Mouse (Mus musculus) small intestine, adult 2 months (tissue): Measurements from ENCODE around the gene Ctns. TPM values are rescaled to one million over a fixed set of nuclear protein-coding genes. Genes with fewer than 3 reads are reported as not detected.

ENCODE experiments used
- H3K27ac ChIP-seq: fragments of 200-500 bp; 2 replicates; pipeline ENCODE4 v1.5.1; 2012; ENCODE audit warnings: low read depth, low read length, control low read depth, inconsistent platforms; ENCODE audit not compliant: insufficient read depth
- H3K27me3 ChIP-seq: fragments of 200-500 bp; 2 replicates; pipeline ENCODE4 v1.6.1; 2012; ENCODE audit warnings: mild to moderate bottlenecking, moderate library complexity, low read length, inconsistent platforms; ENCODE audit not compliant: control insufficient read depth, insufficient read depth
- H3K36me3 ChIP-seq: fragments of 200-500 bp; 2 replicates; pipeline ENCODE4 v1.6.1; 2012; ENCODE audit warnings: mild to moderate bottlenecking, low read length, control low read depth, inconsistent platforms; ENCODE audit not compliant: control insufficient read depth, insufficient read depth
- H3K4me1 ChIP-seq: fragments of 200-500 bp; 2 replicates; pipeline ENCODE4 v1.6.1; 2012; ENCODE audit warnings: low read length, inconsistent platforms, mixed read lengths; ENCODE audit not compliant: control insufficient read depth, insufficient read depth, insufficient read length
- H3K4me3 ChIP-seq: fragments of 200-500 bp; 2 replicates; pipeline ENCODE4 v1.5.1; 2012; ENCODE audit warnings: low read depth, mild to moderate bottlenecking, control low read depth, inconsistent platforms, low read length, moderate library complexity
- CTCF ChIP-seq: fragments of 200-500 bp; IDR thresholded peaks from 2 replicates; pipeline ENCODE4 v1.5.1; 2012; ENCODE audit warnings: low read depth, mild to moderate bottlenecking, control low read depth, inconsistent platforms, low read length, moderate library complexity, mixed read lengths; ENCODE audit not compliant: insufficient replicate concordance, insufficient read length; ENCODE audit errors: extremely low read depth
- POLR2A ChIP-seq: fragments of 200-500 bp; IDR thresholded peaks from 2 replicates; pipeline ENCODE4 v1.6.1; 2012; ENCODE audit warnings: low read depth, mild to moderate bottlenecking, control low read depth, inconsistent platforms, low read length, moderate library complexity
- WGBS: fragments of 180-500 bp; shearing (Covaris S2); methylation state at CpG from one replicate; pipeline ENCODE4 v1.1.7; 2018; 5-methylcytosine and 5-hydroxymethylcytosine counted together
- polyA plus RNA-seq: library from polyadenylated mRNA; depleted of rRNA; stranded (reverse); fragments of >200 nt; gene quantifications from 2 replicates; pipeline ENCODE4 v1.2.3, GENCODE M21; 2012

Ctns gene
- polyA plus RNA-seq, 1 experiment = 16.4 TPM

GRCm38 (mm10) chr11:73176608-73177508 is 22.0 kb downstream of the Ctns start, which contains the start of the genes Emc6 and Tax1bp3:
Gene Emc6, minus strand, starts transcription at chr11:73177037.
Gene Tax1bp3, plus strand, starts transcription at chr11:73177083.
- peaks cover 4% of the 10 kb centered on the region; the same call in 1 of the 2 replicates for H3K4me1 ChIP-seq
- H3K36me3 ChIP-seq = peaks cover 9% of the 10 kb centered on the region
- TF ChIP-seq POLR2A (peak; percentile 73), CTCF (no peak)
- H3K27me3 ChIP-seq = no peaks in the 10 kb centered on the region
- H3K27ac ChIP-seq = peak within 1 kb of the TSS; percentile 99
- under 1% methylated on average over 81 of the region's 81 CpGs for WGBS
- peak within 1 kb of the TSS; percentile 89 for H3K4me3 ChIP-seq

- TF ChIP-seq POLR2A = no peak
- no peak for TF ChIP-seq CTCF
- Histone ChIP-seq H3K4me3 (peak overlapping the region; percentile 89), H3K4me1 (peaks cover 4% of the 10 kb centered on the region; the same call in 1 of the 2 replicates), H3K36me3 (peaks cover 9% of the 10 kb centered on the region), H3K27ac (no peak overlapping the region; the same call in 1 of the 2 replicates), H3K27me3 (no peaks in the 10 kb centered on the region)
- under 1% methylated on average over 15 of the region's 15 CpGs for WGBS
Measured at GRCm38 (mm10) chr11:73176186-73176585, 22.7 kb downstream of the Ctns start.

- H3K4me1 ChIP-seq = peaks cover 4% of the 10 kb centered on the region; the same call in 1 of the 2 replicates
- WGBS = 10% methylated on average over 8 of the region's 8 CpGs
- no peaks in the 10 kb centered on the region for H3K27me3 ChIP-seq
- peaks cover 6% of the 10 kb centered on the region for H3K36me3 ChIP-seq
- TF ChIP-seq CTCF = no peak
- no peak for TF ChIP-seq POLR2A
- peak overlapping the region; percentile 27; the same call in 1 of the 2 replicates for H3K4me3 ChIP-seq
- H3K27ac ChIP-seq = no peak overlapping the region
Measured at GRCm38 (mm10) chr11:73175612-73176011, 23.2 kb downstream of the Ctns start.

GRCm38 (mm10) chr11:73172186-73172585 is 26.7 kb downstream of the Ctns start:
- H3K4me1 ChIP-seq = peaks cover 11% of the 10 kb centered on the region; the same call in 1 of the 2 replicates
- no peak overlapping the region for H3K4me3 ChIP-seq
- TF ChIP-seq POLR2A (no peak), CTCF (no peak)
- H3K27ac ChIP-seq = no peak overlapping the region
- peaks cover 3% of the 10 kb centered on the region for H3K36me3 ChIP-seq
- 21% methylated on average over 5 of the region's 5 CpGs for WGBS
- no peaks in the 10 kb centered on the region for H3K27me3 ChIP-seq

- Histone ChIP-seq H3K27me3 (no peaks in the 10 kb centered on the region), H3K4me1 (peaks cover 11% of the 10 kb centered on the region; the same call in 1 of the 2 replicates), H3K36me3 (no peaks in the 10 kb centered on the region), H3K4me3 (no peak overlapping the region), H3K27ac (no peak overlapping the region)
- TF ChIP-seq CTCF = peak; percentile 59; the same call in 1 of the 2 replicates
- no peak for TF ChIP-seq POLR2A
- 58% methylated on average over 4 of the region's 4 CpGs for WGBS
Measured at GRCm38 (mm10) chr11:73169231-73169630, 29.6 kb downstream of the Ctns start.

- H3K4me3 ChIP-seq = no peak overlapping the region
- TF ChIP-seq POLR2A = no peak
- no peak for TF ChIP-seq CTCF
- 73% methylated on average over 6 of the region's 6 CpGs for WGBS
Measured at GRCm38 (mm10) chr11:73168576-73168975, 30.3 kb downstream of the Ctns start.

GRCm38 (mm10) chr11:73168071-73168470 is 30.8 kb downstream of the Ctns start:
- Histone ChIP-seq H3K27me3 (no peaks in the 10 kb centered on the region), H3K36me3 (no peaks in the 10 kb centered on the region), H3K27ac (no peak overlapping the region), H3K4me3 (no peak overlapping the region), H3K4me1 (peaks cover 11% of the 10 kb centered on the region; the same call in 1 of the 2 replicates)
- TF ChIP-seq POLR2A = no peak
- TF ChIP-seq CTCF = no peak
- WGBS = 57% methylated on average over 8 of the region's 8 CpGs

More at GRCm38 (mm10) chr11:73168576-73168975, 30.3 kb downstream of the Ctns start:
- Histone ChIP-seq H3K36me3 (no peaks in the 10 kb centered on the region), H3K27me3 (no peaks in the 10 kb centered on the region), H3K4me1 (peaks cover 11% of the 10 kb centered on the region; the same call in 1 of the 2 replicates), H3K27ac (no peak overlapping the region)
